Mouse (Mus musculus) activated CD4-positive, CD25-positive, alpha-beta regulatory T cell, adult 9 weeks (primary cell): ENCODE data around the gene Vmn1r40. TPM values are rescaled to one million over a fixed set of nuclear protein-coding genes. Genes with fewer than 3 reads are reported as not detected.

Experiments
- polyA plus RNA-seq: library from polyadenylated mRNA; unstranded; fragments of 100-300 nt; shearing (Covaris generic); gene quantifications from one replicate; pipeline ENCODE4 v1.2.1, GENCODE M21; 2017

The Vmn1r40 gene
- not detected for polyA plus RNA-seq

GRCm38 (mm10) chr6:89707240-89707639, at the start of gene Vmn1r40:
TSS of gene Vmn1r40 (plus strand) at chr6:89707540.

GRCm38 (mm10) chr6:89740466-89740865, 33.1 kb downstream of the Vmn1r40 start, which contains the start of gene Vmn1r41:
TSS of gene Vmn1r41 (plus strand) at chr6:89740766.

Other genes starting within 250 kb of the Vmn1r40 start
- 6.3 TPM for gene Chchd6, start 111.9 kb upstream of the Vmn1r40 start, polyA plus RNA-seq
- gene Txnrd3, start 63.6 kb upstream of the Vmn1r40 start, polyA plus RNA-seq: 1.3 TPM
- not detected for gene Vmn1r41, start 33.2 kb downstream of the Vmn1r40 start, polyA plus RNA-seq
- not detected for gene Vmn1r42, start 168.9 kb downstream of the Vmn1r40 start, polyA plus RNA-seq
- gene Vmn1r43, start 168.9 kb downstream of the Vmn1r40 start, polyA plus RNA-seq: not detected
- gene Vmn1r44, start 176.1 kb downstream of the Vmn1r40 start, polyA plus RNA-seq: not detected
- gene Vmn1r45, start 233.1 kb downstream of the Vmn1r40 start, polyA plus RNA-seq: not detected